21 mouse cellular contexts compared by ENCODE assay signal in the genomic region with DNA sequence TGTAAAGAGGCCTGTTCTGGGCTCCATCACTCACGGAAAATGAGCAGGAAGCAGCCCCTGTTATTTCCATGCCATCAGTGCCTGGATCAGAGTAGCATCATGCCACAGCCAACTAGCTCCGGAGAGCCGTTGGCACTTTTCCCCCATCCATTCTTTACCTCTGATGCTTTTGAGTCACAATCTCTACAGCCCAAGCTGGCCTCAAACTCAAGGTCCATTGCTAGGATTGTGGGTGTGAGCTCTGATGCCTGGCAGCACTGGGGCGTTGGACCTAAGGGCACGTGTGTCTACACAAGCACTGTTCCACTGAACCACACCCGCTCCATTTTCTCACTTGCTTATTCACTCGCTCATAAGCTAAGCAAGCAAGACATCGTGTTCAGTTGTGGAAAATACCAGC. TPM values are rescaled to one million over a fixed set of nuclear protein-coding genes. Genes with fewer than 3 reads are reported as not detected.
A peak's percentile ranks its signal among the peaks of the same experiment; 100 is the strongest.
DNase-seq lines count a peak whose midpoint lies in the region; ATAC-seq and TF ChIP-seq lines count a peak whose summit lies in the region.
"Had no signal": no experiment of that assay in that cellular context is flagged by ENCODE, and none has a peak within 500 bp of the region (broad histone marks: within the 10 kb centered on the region; RNA-seq: fewer than 3 reads in every experiment).

No protein-coding gene starts in this region.

- H3K36me3 ChIP-seq in heart, embryonic 12.5 days: peaks cover 66% of the 10 kb centered on the region
- H3K36me3 ChIP-seq in heart, embryonic 10.5 days: peaks cover 75% of the 10 kb centered on the region
- H3K36me3 ChIP-seq in stomach, postnatal 0 days (ENCODE audit: control insufficient read depth, insufficient read depth, low read length): no peaks in the 10 kb centered on the region; the same call in 1 of the 2 replicates

- no peak overlapping the region for H3K9ac ChIP-seq in heart, embryonic 12.5 days
- H3K9ac ChIP-seq in stomach, postnatal 0 days (ENCODE audit: low read length): no peak overlapping the region

- no peaks in the 10 kb centered on the region for H3K27me3 ChIP-seq in heart, embryonic 12.5 days (replicated peaks)
- no peaks in the 10 kb centered on the region for H3K27me3 ChIP-seq in heart, embryonic 10.5 days (ENCODE audit: insufficient read depth, poor library complexity, severe bottlenecking)
- H3K27me3 ChIP-seq in stomach, postnatal 0 days (ENCODE audit: control insufficient read depth, insufficient read depth, low read length): no peaks in the 10 kb centered on the region
- H3K27me3 ChIP-seq: CH12.LX, Patski had no signal

- TF ChIP-seq CTCF in stomach, postnatal 0 days (IDR thresholded peaks at IDR 0.05; ENCODE audit: low read depth): no peak

- no peak for ATAC-seq in heart, embryonic 12.5 days (ENCODE audit: insufficient number of reproducible peaks, low FRiP score)
- ATAC-seq in stomach, postnatal 0 days (ENCODE audit: low FRiP score, low TSS enrichment): no peak
- no peak for ATAC-seq in erythroid progenitor cell, adult 5-6 weeks (replicated peaks; ENCODE audit: low FRiP score, poor library complexity, severe bottlenecking)
- ATAC-seq: activated CD4-positive, CD25-positive, alpha-beta regulatory T cell, adult 4 months; CD4-positive, CD25-positive, alpha-beta regulatory T cell, adult 4 months; Patski had no signal

- 89% methylated on average over 8 of the region's 8 CpGs for whole genome bisulfite sequencing in heart, embryonic 12.5 days
- WGBS in heart, embryonic 10.5 days: 91% methylated on average over 8 of the region's 8 CpGs
- WGBS in stomach, postnatal 0 days: 82% methylated on average over 8 of the region's 8 CpGs

- peak; percentile 81 for DNase-seq in heart, adult 11 months
- peak; percentile 58 for DNase-seq in heart, embryonic 10.5 days (ENCODE audit: low spot score)
- no peak for DNase-seq in heart, adult 9 months (ENCODE audit: low spot score in 2 of 2)
- peak; percentile 20 for DNase-seq in stomach, postnatal 0 days (ENCODE audit: low spot score)
- DNase-seq: adrenal gland, adult 2 months; adrenal gland, adult 8-10 months; adrenal gland, postnatal 10 days; adrenal gland, postnatal 14 days; adrenal gland, postnatal 25 days; adrenal gland, postnatal 36 days; B cell, adult 2 months; cerebellum, adult 11 months; cerebellum, adult 11-12 months; cerebellum, adult 18-20 months had no signal

- no peak for TF ChIP-seq EP300 in stomach, postnatal 0 days (optimal IDR thresholded peaks at IDR 0.05)

- no peaks in the 10 kb centered on the region for H3K4me1 ChIP-seq in heart, embryonic 12.5 days (replicated peaks)
- H3K4me1 ChIP-seq in heart, embryonic 10.5 days: no peaks in the 10 kb centered on the region
- H3K4me1 ChIP-seq in stomach, postnatal 0 days (replicated peaks; ENCODE audit: control insufficient read depth, insufficient read depth): no peaks in the 10 kb centered on the region

- H3K4me2 ChIP-seq in heart, embryonic 12.5 days: no peak overlapping the region
- H3K4me2 ChIP-seq in stomach, postnatal 0 days (replicated peaks; ENCODE audit: low read depth): no peak overlapping the region

- no peak overlapping the region for H3K27ac ChIP-seq in heart, embryonic 12.5 days (ENCODE audit: poor library complexity, severe bottlenecking)
- no peak overlapping the region for H3K27ac ChIP-seq in heart, embryonic 10.5 days
- no peak overlapping the region for H3K27ac ChIP-seq in stomach, postnatal 0 days (replicated peaks)

- no peaks in the 10 kb centered on the region for H3K9me3 ChIP-seq in heart, embryonic 12.5 days (replicated peaks)
- no peaks in the 10 kb centered on the region for H3K9me3 ChIP-seq in heart, embryonic 10.5 days
- no peaks in the 10 kb centered on the region for H3K9me3 ChIP-seq in stomach, postnatal 0 days (ENCODE audit: control insufficient read depth, low read length)
- H3K9me3 ChIP-seq: G1E had no signal

- no peak overlapping the region for H3K4me3 ChIP-seq in heart, embryonic 12.5 days
- no peak overlapping the region for H3K4me3 ChIP-seq in heart, embryonic 10.5 days
- H3K4me3 ChIP-seq in stomach, postnatal 0 days (ENCODE audit: low read depth, low read length): no peak overlapping the region

RNA-seq across cellular contexts. Expression of gene Fastkd1, which starts 12.9 kb away (rescaled TPM):
- polyA plus RNA-seq in heart, embryonic 12.5 days (2016; fragmentation: Nextera tagmentation; extraction: Ambion mirVana): 22.4 and 22.8 TPM in 2 replicates
- 19.5 and 23.0 TPM in 2 replicates for polyA plus RNA-seq in heart, embryonic 10.5 days (2016; fragmentation: Nextera tagmentation; extraction: Ambion mirVana)
- polyA plus RNA-seq in stomach, postnatal 0 days (2015; fragmentation: Nextera tagmentation; extraction: Ambion mirVana): 5.6 and 5.7 TPM in 2 replicates
- total RNA-seq in erythroid progenitor cell, adult 5-6 weeks (2015; ENCODE audit: low replicate concordance): 2.1 and 2.5 TPM in 2 replicates
- 1.3 and 1.4 TPM in 2 replicates for total RNA-seq in erythroid progenitor cell, adult 5-6 weeks (2017; ENCODE audit: low replicate concordance)

RNA-seq across cellular contexts. Expression of gene Ppig, which starts 21.9 kb away (rescaled TPM):
- polyA plus RNA-seq in heart, embryonic 12.5 days (2016; fragmentation: Nextera tagmentation; extraction: Ambion mirVana): 115 and 120 TPM in 2 replicates
- polyA plus RNA-seq in heart, embryonic 10.5 days (2016; fragmentation: Nextera tagmentation; extraction: Ambion mirVana): 98.0 and 114 TPM in 2 replicates
- polyA plus RNA-seq in stomach, postnatal 0 days (2015; fragmentation: Nextera tagmentation; extraction: Ambion mirVana): 83.7 and 85.2 TPM in 2 replicates
- total RNA-seq in erythroid progenitor cell, adult 5-6 weeks (2015; ENCODE audit: low replicate concordance): 35.7 and 45.7 TPM in 2 replicates
- total RNA-seq in erythroid progenitor cell, adult 5-6 weeks (2017; ENCODE audit: low replicate concordance): 49.0 and 72.4 TPM in 2 replicates

RNA-seq across cellular contexts. Expression of gene Klhl41, which starts 30.5 kb away (rescaled TPM):
- polyA plus RNA-seq in heart, embryonic 12.5 days (2016; fragmentation: Nextera tagmentation; extraction: Ambion mirVana): 16.6 and 17.3 TPM in 2 replicates
- polyA plus RNA-seq in heart, embryonic 10.5 days (2016; fragmentation: Nextera tagmentation; extraction: Ambion mirVana): 8.3 and 15.4 TPM in 2 replicates
- polyA plus RNA-seq in stomach, postnatal 0 days (2015; fragmentation: Nextera tagmentation; extraction: Ambion mirVana): 0.28 and 0.67 TPM in 2 replicates
- not detected in 2 replicates for total RNA-seq in erythroid progenitor cell, adult 5-6 weeks (2015; ENCODE audit: low replicate concordance)
- total RNA-seq in erythroid progenitor cell, adult 5-6 weeks (2017; ENCODE audit: low replicate concordance): not detected in 2 replicates
- total RNA-seq: G1E had no signal
- polyA plus RNA-seq: activated CD4-positive, CD25-positive, alpha-beta regulatory T cell, adult 4 months; G1E had no signal

RNA-seq across cellular contexts. Expression of gene Bbs5, which starts 53.5 kb away (rescaled TPM):
- polyA plus RNA-seq in heart, embryonic 12.5 days (2016; fragmentation: Nextera tagmentation; extraction: Ambion mirVana): 13.1 and 16.8 TPM in 2 replicates
- 14.5 and 15.9 TPM in 2 replicates for polyA plus RNA-seq in heart, embryonic 10.5 days (2016; fragmentation: Nextera tagmentation; extraction: Ambion mirVana)
- polyA plus RNA-seq in stomach, postnatal 0 days (2015; fragmentation: Nextera tagmentation; extraction: Ambion mirVana): 10.3 and 10.4 TPM in 2 replicates
- total RNA-seq in erythroid progenitor cell, adult 5-6 weeks (2015; ENCODE audit: low replicate concordance): 9.4 TPM in 1 of 2 replicates, not detected in the other
- total RNA-seq in erythroid progenitor cell, adult 5-6 weeks (2017; ENCODE audit: low replicate concordance): 0.51 and 4.5 TPM in 2 replicates

Comparison
In these comparisons a context has a peak if more than half of its experiments do, and no peak if none do; other contexts are left out.
1. DNase-seq: peak in heart, adult 11 months (single experiment), heart, embryonic 10.5 days (single experiment) and stomach, postnatal 0 days (single experiment); none in heart, adult 9 months (0 of 2).